Mouse (Mus musculus) layer of hippocampus, postnatal 14 days (tissue): ENCODE measurements at regions not wholly inside any gene's neighbourhood (a gene's known extent, or its start where the extent isn't known, plus 50 kb on each side); places are given as distances from the start of the nearest gene placed in this dataset.
A peak's percentile ranks its signal among the peaks of the same experiment; 100 is the strongest.

ENCODE experiments used
- DNase-seq, 2 experiments: peaks; one replicate each; pipeline ENCODE4 v3.0.0; 2021 to 2022; ENCODE audit warnings: low spot score in 2 of 2, mixed read lengths in 1 of 2

- DNase-seq: no peak
These were observed 569.0 kb downstream of the Pcdh7 start for GRCm38 (mm10) chr5:58286680-58287223.

GRCm38 (mm10) chr5:58291261-58291660, 573.5 kb downstream of the Pcdh7 start:
- peak in 1 of 2 experiments; percentile 4 for DNase-seq

DNA sequence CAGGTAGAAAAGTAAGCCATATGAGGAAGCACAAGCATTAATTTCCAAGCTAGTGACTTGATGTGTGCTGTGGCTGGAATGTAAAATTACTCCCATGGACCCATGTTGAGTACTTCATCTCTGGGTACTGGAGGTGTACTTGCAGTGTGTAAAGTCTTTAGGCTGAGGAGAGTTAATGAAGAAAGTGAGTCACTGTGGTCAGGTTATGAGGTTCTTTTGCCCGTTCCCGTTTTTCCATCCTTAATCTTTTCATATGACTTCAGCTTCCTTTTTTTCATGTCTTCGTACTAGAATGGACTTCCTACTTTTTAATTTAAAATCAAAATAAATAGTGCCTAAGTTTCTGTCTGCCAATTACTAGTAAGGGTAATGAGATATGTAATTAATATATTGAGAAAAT, 577.1 kb downstream of the Pcdh7 start:
- no peak for DNase-seq

GRCm38 (mm10) chr5:58331356-58331755, 613.6 kb downstream of the Pcdh7 start:
- peak; percentile 4 to 18 for DNase-seq
